In the genomic region with DNA sequence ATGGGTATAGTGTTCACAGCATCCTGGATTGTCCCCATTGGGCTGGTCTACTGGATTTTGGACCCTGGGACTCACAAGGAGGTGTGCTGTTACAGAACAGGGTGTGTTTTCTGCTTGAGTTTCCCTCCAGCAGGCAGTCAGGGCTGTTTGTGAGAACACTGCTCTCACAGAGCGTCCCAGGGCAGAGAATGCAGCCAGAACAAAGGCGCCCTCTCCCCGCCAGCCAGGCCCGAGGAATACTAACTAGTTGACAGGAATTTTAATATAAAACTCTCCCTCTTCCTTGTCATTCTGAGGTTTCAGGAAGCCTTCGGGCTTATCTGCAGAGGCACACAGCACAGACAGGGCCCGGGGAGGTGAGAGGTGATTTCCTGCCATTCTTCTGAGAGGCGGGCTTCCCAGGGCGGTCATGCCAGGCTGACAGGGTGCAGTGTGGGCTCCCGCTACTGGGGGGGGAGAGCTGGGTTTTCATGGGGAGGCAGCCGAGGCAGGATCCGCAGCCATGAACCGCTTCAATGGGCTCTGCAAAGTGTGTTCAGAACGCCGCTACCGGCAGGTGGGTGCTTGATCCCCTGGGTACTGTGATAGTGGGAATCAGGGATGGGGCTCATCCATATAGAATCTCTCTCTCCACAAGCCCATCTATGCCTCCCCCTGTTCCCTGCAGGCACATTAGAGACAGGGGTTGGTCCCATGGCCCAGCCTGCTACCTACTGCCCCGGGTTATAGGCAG, we compare ENCODE assay signal across 8 mouse cellular contexts. TPM values are rescaled to one million over a fixed set of nuclear protein-coding genes. Genes with fewer than 3 reads are reported as not detected.
DNase-seq lines count a peak whose midpoint lies in the region; ATAC-seq and TF ChIP-seq lines count a peak whose summit lies in the region.

No protein-coding gene starts in this region.

- H3K9me3 ChIP-seq in intestine, embryonic 14.5 days (ENCODE audit: control insufficient read depth, low read length), result no peaks in the 10 kb centered on the region
- no peaks in the 10 kb centered on the region for H3K9me3 ChIP-seq in liver, embryonic 13.5 days (replicated peaks)
- H3K9me3 ChIP-seq in neural tube, embryonic 12.5 days, result no peaks in the 10 kb centered on the region

- TF ChIP-seq CTCF in testis, adult 2 months (IDR thresholded peaks at IDR 0.05; ENCODE audit: control insufficient read depth, insufficient read depth, insufficient replicate concordance, low read depth, low read length), result no peak

- no peak for DNase-seq in testis, postnatal 14 days (ENCODE audit: low spot score)
- DNase-seq in intestine, embryonic 14.5 days (ENCODE audit: low spot score), result no peak
- no peak for DNase-seq in liver, embryonic 13.5 days
- DNase-seq in cerebellum, postnatal 25 days, result no peak
- no peak for DNase-seq in cerebellum, adult 9-10 months

- H3K4me2 ChIP-seq in intestine, embryonic 14.5 days (ENCODE audit: low read length), result no peak overlapping the region
- no peak overlapping the region for H3K4me2 ChIP-seq in liver, embryonic 13.5 days
- peak overlapping the region; percentile 39 for H3K4me2 ChIP-seq in neural tube, embryonic 12.5 days (replicated peaks)

- 0 out of 2 replicates have a peak overlapping the region, but pooled peaks have one; percentile 11 for H3K9ac ChIP-seq in intestine, embryonic 14.5 days (ENCODE audit: low read length)
- no peak overlapping the region for H3K9ac ChIP-seq in liver, embryonic 13.5 days
- 0 out of 2 replicates have a peak overlapping the region, but pooled peaks have one; percentile 30 for H3K9ac ChIP-seq in neural tube, embryonic 12.5 days

- H3K36me3 ChIP-seq in testis, adult 2 months (ENCODE audit: control insufficient read depth, insufficient read depth, low read length), result no peaks in the 10 kb centered on the region
- H3K36me3 ChIP-seq in intestine, embryonic 14.5 days (ENCODE audit: control insufficient read depth, insufficient read depth, low read length), result no peaks in the 10 kb centered on the region
- H3K36me3 ChIP-seq in liver, embryonic 13.5 days, result no peaks in the 10 kb centered on the region
- H3K36me3 ChIP-seq in neural tube, embryonic 12.5 days, result no peaks in the 10 kb centered on the region

- TF ChIP-seq POLR2A in testis, adult 2 months (IDR thresholded peaks at IDR 0.05; ENCODE audit: control insufficient read depth, low read depth, low read length), result no peak

- H3K4me1 ChIP-seq in testis, adult 2 months (ENCODE audit: control insufficient read depth, insufficient read depth, low read length), result no peaks in the 10 kb centered on the region
- H3K4me1 ChIP-seq in intestine, embryonic 14.5 days (replicated peaks; ENCODE audit: control insufficient read depth, insufficient read depth, low read length), result no peaks in the 10 kb centered on the region; the same call in 1 of the 2 replicates
- H3K4me1 ChIP-seq in liver, embryonic 13.5 days (replicated peaks), result 0 out of 2 replicates have a peak, but pooled peaks cover 3% of the 10 kb centered on the region
- H3K4me1 ChIP-seq in neural tube, embryonic 12.5 days, result peaks cover 52% of the 10 kb centered on the region

- H3K4me3 ChIP-seq in testis, adult 2 months (ENCODE audit: control insufficient read depth, low read depth, low read length), result no peak overlapping the region; the same call in 1 of the 2 replicates
- H3K4me3 ChIP-seq in intestine, embryonic 14.5 days (ENCODE audit: low read depth, low read length), result no peak overlapping the region
- peak overlapping the region; percentile 14; the same call in 1 of the 2 replicates for H3K4me3 ChIP-seq in liver, embryonic 13.5 days (replicated peaks)
- H3K4me3 ChIP-seq in neural tube, embryonic 12.5 days, result 0 out of 2 replicates have a peak overlapping the region, but pooled peaks have one; percentile 1

- H3K27ac ChIP-seq in testis, adult 2 months (ENCODE audit: control insufficient read depth, insufficient read depth, low read depth, low read length), result peak overlapping the region; percentile 31; the same call in 1 of the 2 replicates
- peak overlapping the region; percentile 2; the same call in 1 of the 2 replicates for H3K27ac ChIP-seq in intestine, embryonic 14.5 days (ENCODE audit: low read depth)
- H3K27ac ChIP-seq in liver, embryonic 13.5 days, result no peak overlapping the region
- H3K27ac ChIP-seq in neural tube, embryonic 12.5 days, result peak overlapping the region; percentile 43; the same call in 1 of the 2 replicates

- ATAC-seq in granulocyte monocyte progenitor cell, adult 5-6 weeks (replicated peaks; ENCODE audit: poor library complexity, severe bottlenecking), result peak; percentile 31; the same call in 1 of the 2 replicates
- no peak for ATAC-seq in intestine, embryonic 14.5 days (replicated peaks; ENCODE audit: low FRiP score, low TSS enrichment, low read depth)
- peak; percentile 61; the same call in 1 of the 2 replicates for ATAC-seq in liver, embryonic 13.5 days (ENCODE audit: low read depth)
- peak; percentile 59 for ATAC-seq in neural tube, embryonic 12.5 days (ENCODE audit: low FRiP score, low read depth)

- no peaks in the 10 kb centered on the region for H3K27me3 ChIP-seq in testis, adult 2 months (ENCODE audit: control insufficient read depth, insufficient read depth, low read length)
- no peaks in the 10 kb centered on the region for H3K27me3 ChIP-seq in intestine, embryonic 14.5 days (replicated peaks; ENCODE audit: control insufficient read depth, insufficient read depth, low read length)
- no peaks in the 10 kb centered on the region for H3K27me3 ChIP-seq in liver, embryonic 13.5 days
- peaks cover 3% of the 10 kb centered on the region; the same call in 1 of the 2 replicates for H3K27me3 ChIP-seq in neural tube, embryonic 12.5 days (replicated peaks)

- WGBS in intestine, embryonic 14.5 days, result 44% methylated on average over 16 of the region's 16 CpGs
- WGBS in liver, embryonic 13.5 days (ENCODE audit: insufficient replicate concordance), result 23% methylated on average over 16 of the region's 16 CpGs
- 29% methylated on average over 16 of the region's 16 CpGs for WGBS in neural tube, embryonic 12.5 days

RNA-seq across cellular contexts. Expression of a gene that starts 59.8 kb away (rescaled TPM):
- 65.5 and 75.4 TPM in 2 replicates for polyA plus RNA-seq in testis, adult 2 months (2012; rRNA removed)
- 6.5 and 17.4 TPM in 2 replicates for total RNA-seq in granulocyte monocyte progenitor cell, adult 5-6 weeks (2014; fragmentation: Nextera tagmentation)
- 5.2 and 11.3 TPM in 2 replicates for total RNA-seq in granulocyte monocyte progenitor cell, adult 5-6 weeks (2017)
- 35.0 and 35.7 TPM in 2 replicates for polyA plus RNA-seq in intestine, embryonic 14.5 days (2014; fragmentation: Nextera tagmentation; extraction: Ambion mirVana)
- polyA plus RNA-seq in liver, embryonic 13.5 days (2015; fragmentation: Nextera tagmentation; extraction: Ambion mirVana), result 5.7 and 5.9 TPM in 2 replicates
- 77.2 and 77.3 TPM in 2 replicates for polyA plus RNA-seq in neural tube, embryonic 12.5 days (2016; fragmentation: Nextera tagmentation; extraction: Ambion mirVana)

Comparison
In these comparisons a context has a peak if more than half of its experiments do, and no peak if none do; other contexts are left out.
1. H3K4me3 ChIP-seq: peak in liver, embryonic 13.5 days (single experiment) and neural tube, embryonic 12.5 days (single experiment); none in testis, adult 2 months (single experiment) and intestine, embryonic 14.5 days (single experiment).